Mouse (Mus musculus) right cerebral cortex, postnatal 36 days (tissue): Measurements from ENCODE around the gene Ccdc38.
"Not testable (repeated sequence)": the region's sequence is repeated elsewhere in the genome, so short reads cannot be mapped to it uniquely, and the experiment has no call there.

Experiments
- DNase-seq, 2 experiments: peaks; one replicate each; pipeline ENCODE4 v3.0.0; 2022; ENCODE audit warnings: low spot score in 2 of 2, mixed read lengths in 1 of 2

The Ccdc38 gene

DNA sequence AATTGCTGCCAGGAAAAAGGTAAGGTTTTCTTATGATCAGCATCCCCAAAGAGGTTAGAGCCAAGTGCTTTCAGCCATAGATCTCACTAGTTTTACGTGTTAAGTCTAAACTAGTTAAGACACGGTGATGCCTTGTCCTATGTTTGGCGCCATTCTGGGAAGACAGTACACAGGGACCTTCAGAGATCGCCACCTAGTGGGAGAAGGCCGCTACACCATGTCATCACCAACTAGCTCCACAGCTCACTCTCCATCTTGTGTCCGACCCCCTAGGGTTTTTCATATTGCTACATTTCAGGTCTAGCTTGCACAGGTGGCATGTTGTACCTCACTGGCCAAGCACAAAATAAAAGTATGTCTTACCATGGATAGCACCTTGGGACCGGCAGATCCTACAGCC, 8.6 kb downstream of the Ccdc38 start:
- DNase-seq: peak; percentile 30 to 41

DNA sequence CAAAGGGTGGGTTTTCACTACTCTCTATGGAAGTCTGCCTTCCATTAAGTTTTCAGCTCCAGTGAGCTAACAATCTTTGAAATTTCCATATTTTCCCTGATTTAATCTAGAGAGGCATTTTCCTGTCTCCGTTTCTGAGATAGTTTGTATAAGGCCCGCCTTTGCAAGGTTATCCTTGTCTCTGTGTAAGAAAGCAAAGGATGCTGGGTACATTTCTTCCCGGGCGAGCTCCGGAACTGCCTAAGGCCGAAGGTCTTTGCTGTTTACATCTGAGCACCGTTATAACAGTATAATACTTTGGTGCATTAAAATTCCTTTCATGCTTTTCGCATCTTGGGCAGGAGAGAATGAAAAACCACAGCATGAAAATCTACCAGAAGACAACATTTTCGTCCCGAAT, 9.4 kb downstream of the Ccdc38 start:
- DNase-seq: no peak

DNA sequence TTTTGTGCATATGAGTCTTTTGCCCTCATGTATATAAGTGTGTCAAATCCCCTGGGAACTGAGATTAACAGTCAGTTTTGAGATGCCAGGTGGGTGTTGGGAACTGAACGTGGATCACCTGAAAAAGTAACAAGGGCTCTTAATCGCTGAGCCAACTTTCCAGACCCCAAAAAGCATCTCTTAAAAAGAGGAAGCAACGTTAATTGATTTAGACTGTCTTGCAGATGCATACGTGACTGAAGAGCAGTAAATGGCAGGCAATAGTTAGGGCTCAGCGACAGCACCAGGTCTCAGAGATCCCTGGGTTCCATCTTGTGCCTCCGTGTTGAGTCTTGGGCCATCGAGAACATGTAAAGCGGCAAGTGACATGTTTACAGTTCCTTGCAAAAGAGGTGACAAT, 12.2 kb downstream of the Ccdc38 start:
- DNase-seq: no peak

DNA sequence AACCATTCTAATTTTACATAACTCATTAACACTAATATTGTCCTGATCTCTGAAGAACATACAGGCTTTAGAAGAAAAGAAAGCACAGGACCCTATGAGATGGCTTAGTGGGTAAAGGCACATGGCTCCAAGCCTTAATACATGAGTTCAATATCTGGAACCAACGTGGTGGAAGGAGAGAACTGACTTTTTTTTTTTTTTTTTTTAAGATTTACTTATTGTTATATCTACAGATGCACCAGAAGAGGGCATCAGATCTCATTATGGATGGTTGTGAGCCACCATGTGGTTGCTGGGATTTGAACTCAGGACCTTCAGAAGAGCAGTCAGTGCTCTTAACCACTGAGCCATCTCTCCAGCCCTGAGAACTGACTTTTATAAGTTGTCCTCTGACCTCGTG, 17.5 kb downstream of the Ccdc38 start:
- not testable (repeated sequence) for DNase-seq

DNA sequence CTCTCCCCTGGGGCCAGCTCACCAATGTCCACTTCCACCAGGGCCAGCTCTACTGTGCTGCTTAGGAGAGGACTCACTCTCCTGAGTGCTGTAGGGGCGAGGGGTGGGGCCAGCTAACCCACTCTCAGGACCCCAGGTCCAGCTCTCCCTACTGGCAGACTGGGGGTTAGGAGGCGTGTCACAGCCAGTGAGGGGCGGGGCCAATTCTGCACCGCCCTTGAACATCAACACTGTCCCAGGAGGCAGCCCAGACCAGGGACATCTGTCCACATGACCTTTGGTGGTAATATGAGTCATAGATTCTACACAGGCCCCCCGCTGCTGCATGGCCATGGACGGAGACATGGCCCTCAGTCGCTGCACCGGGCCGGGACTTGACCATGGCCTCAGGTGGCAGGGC, 19.4 kb downstream of the Ccdc38 start:
- no peak for DNase-seq

DNA sequence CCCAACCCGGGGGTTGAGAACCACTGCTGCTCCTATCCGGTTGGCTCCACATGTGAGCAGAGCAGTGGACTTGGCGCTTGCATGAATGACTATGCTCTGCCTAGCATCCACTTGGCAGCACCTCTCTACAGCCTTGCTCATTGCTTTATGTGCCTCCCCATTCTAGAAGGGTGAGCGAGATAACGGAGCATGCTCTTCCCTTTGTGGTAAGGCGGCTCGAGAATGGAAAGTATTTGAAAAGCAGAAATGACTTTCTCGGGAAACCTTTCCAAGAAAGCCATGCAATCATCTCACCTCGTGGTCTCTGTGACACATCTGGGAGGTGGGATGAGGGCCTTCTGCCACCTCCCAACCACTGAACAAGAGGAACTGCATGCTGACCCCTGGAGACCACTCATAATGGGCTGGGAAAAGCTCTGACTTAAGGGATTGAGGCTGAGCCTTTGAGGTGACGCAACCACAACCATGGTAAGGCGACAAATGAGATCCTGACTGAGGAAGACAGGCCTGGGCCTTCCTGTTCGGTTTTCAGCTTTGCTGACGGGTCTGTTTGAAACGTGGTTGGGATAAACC, 24.2 kb downstream of the Ccdc38 start:
- DNase-seq: no peak

DNA sequence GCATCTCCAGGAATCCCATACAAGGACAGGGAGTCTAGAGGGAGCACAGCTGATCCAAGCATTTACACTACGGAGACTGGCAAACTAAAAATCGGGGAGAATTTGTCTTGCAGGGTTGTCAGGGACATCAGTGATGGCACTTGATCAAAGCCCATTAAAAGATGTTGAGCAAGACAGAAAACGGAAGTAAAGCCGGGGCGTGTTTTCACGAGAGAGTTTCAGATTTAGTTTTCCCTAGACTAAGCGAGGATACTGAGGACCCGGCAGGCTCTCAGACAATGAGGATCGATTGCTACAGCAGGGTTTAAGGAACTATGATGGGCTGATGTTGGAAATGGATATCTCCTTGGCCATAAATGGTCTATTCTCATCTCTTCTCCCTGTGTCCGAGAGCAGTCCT, 26.6 kb downstream of the Ccdc38 start:
- DNase-seq: no peak

DNA sequence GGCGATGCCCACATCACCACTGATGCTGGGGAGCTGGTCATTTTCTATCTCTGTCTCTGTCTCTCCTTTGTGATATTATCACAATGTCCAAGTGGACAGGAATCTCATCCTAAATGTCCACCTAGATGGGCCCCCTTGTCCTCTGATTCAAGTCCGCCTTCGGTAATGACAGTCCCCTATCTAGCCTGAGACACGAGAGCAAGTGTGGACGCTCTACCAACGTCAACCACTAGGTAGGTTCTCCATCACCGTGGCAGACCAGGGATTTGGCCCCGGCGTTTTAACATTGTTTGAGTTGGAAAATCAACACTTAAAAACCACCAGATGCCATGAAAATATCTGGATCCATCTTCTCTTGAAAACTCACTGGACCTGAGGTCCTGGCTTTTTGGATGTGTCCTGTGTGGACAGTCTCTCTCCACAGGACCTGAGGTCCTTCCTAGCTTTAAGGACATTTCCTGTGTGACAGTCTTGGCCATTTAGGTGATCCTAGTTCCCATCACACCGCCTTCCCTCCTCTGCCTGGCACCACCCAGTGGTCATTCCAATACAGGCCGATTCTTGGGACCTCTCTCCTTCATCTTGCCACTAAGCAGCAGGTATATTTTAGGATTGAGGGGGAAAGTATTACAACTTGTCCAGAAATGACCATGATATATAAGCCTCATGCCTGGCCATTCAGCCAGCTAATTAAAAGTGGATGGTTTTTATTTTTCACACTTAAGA, 27.6 kb downstream of the Ccdc38 start:
- no peak for DNase-seq

DNA sequence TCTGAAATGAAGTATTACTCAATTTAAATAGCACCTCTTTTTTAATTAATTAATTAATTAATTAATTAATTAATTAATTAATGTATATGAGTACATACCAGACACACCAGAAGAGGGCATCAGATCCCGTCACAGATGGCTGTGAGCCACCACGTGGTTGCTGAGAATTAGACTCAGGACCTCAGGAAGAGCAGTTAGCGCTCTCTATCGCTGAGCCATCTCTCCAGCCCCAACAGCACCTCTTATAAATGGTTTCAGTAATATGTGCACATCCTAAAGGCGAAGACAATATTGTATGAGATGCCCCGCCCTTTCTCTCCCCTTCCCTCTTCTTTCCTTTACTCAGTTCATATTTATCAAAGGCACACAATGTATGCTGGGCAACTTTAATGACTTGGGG, 28.2 kb downstream of the Ccdc38 start:
- DNase-seq: no peak

DNA sequence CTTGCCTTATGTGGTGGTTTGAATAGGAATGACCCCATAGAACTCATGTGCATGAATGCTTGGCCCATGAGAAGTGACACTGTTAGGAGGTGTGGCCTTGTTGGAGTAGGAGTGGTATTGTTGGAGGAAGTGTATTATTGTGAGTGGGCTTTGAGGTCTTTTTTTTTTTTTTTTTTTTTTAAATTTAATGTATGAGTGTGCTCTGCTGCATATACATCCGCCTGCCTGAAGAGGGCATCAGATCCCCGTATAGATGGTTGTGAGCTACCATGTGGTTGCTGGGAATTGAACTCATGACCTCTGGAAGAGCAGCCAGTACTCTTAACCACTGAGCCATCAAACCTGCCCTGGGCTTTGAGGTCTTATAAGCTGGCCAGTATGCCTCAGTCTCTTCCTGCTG, 31.8 kb downstream of the Ccdc38 start:
- DNase-seq: no peak

DNA sequence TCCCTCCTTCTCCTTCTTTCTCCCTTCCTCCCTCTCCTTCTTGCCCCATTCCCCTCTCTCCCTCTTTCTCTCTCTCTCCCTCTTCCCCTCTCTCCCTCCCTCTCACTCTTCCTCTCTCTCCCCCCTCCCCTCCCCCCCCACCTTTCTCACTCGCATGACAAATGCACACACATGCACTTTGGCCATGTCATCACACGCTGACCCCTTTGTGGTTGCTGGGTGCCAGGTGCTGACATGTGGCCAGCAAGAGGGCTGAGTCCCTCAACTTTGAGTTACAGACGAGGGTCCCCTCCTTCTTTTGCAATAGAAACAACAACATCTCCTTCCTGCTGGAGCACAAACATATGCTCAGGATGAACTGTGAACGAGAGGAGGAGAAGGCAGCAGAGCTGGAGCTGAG, 34.5 kb downstream of the Ccdc38 start:
- DNase-seq: no peak

DNA sequence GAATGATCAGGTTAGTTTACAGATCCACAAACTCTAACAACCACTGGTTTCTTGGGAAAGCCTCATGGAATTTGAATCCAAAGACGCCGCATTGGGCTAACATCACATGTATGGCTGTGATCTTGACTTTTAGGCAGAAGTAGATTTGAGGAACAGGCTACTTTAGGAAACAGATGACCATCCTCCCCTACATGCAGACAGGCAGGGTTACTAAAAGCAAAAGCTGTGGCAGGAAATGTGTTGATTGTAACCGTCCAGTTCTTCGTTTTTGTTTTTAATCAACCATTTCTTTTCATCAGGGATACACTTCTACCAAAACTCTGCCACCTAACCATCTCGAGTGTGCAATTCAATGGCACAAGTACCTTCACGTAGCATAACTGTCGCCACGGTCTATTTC, 35.5 kb downstream of the Ccdc38 start:
- DNase-seq: no peak

DNA sequence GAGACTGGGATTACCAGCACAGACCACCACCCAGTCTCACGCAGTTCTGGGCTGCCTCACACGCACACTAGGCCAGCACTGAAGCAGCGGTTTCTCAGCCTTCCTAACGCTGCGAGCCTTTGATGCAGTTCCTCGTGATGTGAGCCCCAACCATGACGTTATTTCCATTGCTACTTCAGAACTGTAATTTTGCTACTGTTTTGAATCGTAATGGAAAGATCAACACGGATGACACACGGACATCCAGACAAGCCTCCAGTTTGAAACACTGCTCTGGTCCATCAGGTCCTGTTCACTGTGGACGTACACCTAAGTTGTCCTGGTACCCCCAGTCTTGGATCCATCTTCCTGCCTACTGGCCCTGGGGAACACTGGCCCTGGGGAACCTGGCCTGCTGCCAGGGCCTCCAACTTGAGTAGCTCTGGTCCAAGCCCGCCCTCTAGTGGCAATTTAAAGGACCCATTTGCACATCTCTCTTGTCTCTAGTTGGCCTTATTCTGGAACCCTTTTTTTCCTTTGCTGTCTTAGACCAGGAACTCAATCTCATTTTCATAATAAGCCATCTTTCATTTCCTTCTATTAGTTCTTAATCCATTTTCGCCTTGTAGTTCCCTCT, 36.9 kb downstream of the Ccdc38 start:
- peak; percentile 58 to 64 for DNase-seq

DNA sequence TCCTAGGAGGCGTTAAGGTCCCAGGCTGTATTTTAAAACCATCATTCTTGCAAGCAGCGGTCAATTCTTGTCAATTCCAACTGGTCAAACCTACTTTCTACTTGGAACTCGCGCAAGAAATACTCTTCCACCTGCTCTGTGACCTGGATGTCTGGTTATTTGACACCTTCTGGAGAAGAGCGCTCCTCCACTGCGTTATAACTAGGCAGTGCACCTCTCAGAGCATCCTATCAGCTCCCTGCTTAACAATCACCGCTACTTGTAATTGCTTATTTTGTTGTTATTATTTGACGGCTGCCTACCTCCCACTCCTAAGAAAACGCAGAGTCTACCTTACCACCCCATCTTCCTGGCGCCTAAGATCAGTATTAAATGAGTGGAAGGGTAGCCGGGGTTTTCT, 48.4 kb downstream of the Ccdc38 start:
- no peak for DNase-seq

DNA sequence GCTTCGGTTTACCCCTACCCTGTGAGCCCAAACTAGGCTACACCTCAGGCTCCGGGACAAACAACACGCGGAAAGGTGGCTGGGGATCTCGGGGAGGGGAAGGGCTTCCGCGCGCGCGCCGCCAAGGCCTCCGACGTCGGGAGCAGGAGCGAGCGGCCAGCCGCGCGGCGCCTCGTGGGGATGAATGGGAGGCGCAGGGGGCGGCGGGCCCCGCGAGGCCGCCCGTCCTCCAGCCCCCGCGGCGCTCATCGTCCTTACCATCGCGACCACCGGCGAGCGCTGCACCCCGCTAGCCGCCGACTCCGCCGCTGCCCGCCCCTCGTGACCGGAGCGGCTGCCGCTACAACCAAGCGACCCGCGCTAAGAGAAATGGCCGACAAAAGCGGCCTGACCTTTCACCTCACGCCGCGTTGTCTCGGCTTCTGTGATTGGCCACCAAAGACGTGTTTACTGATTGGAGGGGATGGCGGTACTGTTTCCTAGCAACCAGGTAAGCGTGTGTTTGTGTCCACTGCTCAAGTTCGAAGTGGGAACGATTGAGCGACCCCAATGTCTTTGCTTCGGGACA, 48.9 kb downstream of the Ccdc38 start, which contains the start of gene Snrpf:
Gene Snrpf, minus strand, starts transcription at position 426 of the 568 bp plus-strand sequence.
- peak; percentile 86 to 90 for DNase-seq

DNA sequence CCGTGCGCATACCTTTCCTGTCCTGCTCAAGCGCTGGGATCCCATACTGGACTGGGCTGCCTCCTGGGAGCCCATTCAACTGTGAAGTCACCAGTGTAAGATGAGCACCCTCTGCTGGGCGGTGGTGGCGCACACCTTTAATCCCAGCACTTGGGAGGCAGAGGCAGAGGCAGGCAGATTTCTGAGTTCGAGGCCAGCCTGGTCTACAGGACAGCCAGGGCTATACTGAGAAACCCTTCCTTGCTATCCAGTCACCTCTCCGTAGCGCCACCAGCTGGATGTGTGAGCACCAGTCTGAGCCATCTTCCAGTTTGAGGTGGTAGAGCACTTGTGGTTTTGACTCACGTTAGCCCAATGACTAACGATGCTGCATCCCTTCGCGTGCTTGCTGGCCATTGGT, 52.0 kb downstream of the Ccdc38 start:
- DNase-seq: no peak

DNA sequence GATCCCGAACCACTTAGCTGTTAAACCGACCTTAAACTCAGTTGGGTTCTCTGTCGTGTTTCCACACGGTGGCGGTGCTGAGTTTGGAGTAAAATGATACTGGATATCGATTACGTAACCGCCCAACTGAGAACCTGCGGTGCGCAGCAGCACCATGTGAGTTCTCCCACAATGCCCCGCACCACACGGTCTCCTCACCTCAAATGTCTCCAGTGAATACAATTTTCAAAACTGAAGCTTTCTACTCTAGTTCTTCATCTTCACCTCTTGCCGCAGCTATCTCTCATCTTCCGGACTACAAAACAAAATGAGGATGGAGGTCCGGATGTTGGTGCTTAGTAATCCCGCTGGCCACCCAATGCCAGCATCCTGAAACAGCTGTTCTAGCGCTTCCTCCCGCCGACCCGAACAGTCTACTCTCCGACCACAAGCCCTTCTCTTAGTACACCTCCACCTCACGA, 53.6 kb downstream of the Ccdc38 start:
- DNase-seq: peak; percentile 81 to 84

DNA sequence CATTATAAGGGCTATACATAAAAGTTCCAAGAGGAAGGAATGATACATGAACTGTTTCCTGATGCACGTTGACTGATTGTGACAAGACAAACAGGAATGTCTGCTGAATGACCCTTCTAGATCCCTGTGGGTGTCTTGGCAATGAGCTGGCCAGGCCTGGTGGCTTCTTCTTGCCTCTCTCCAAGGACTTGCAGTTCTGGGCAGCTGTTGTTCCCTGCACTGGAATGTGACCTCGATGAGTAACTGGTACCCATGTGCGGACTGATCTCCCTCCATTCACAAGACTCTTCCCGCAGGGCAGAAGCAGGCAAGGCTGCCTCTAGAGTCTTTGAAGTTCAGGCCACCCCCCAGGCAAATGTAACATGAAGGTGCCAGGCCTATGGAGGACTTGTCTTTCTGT, 55.4 kb downstream of the Ccdc38 start:
- DNase-seq: no peak

DNA sequence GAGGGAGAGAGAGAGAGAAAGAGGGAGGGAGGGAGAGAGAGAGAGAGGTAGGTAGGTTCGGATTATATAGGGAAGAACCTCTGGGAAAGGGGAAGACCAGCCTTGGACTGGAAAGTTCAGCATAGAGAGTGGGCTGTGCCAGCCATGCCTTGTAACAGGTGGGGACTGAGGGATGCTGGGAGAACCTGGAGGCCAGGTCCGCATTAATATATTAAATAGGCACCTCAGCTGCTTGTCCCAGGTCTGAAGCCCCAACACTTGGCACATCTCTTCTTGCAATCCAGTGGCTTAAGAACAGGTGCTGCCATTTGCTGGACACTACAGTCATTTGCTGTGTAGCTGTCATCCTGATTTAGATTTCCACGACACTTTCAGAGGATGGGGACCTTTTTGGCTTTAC, 56.2 kb downstream of the Ccdc38 start:
- DNase-seq: no peak

DNA sequence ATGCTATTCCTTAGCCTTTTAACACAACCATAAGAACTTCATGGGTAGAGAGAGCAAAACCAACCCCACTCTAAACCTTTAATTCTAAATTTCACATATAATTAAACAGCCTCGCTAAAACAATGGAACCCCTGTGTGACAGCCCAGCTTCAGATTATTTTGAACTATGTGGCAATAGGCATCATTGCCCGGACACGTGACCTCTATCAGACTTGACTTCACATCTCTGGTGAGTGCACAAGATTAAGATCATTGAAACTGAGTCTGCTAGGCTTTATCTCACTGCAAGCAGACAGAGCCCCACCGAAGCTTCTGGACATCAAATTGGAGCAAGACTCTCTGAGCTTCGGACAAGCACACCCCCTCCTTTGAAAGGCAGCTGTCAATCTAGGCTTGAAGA, 61.9 kb downstream of the Ccdc38 start:
- DNase-seq: no peak

DNA sequence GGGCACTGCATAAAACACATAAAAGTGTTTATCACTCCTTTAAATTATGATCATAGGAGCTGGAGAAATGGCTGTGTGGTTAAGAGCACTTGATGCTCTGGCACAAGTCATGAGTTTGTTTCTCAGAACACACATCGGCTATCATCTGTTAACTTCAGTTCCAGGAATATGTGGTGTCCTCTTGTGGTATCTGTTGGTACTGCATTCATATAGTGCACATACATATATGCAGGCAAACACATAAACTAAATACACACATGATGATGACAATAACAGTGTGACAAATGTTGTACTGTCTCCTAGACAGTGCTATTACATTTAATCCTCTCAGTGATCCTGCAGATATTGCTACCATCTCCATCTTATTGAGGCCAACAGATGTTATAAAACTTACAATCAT, 62.8 kb downstream of the Ccdc38 start:
- no peak for DNase-seq

DNA sequence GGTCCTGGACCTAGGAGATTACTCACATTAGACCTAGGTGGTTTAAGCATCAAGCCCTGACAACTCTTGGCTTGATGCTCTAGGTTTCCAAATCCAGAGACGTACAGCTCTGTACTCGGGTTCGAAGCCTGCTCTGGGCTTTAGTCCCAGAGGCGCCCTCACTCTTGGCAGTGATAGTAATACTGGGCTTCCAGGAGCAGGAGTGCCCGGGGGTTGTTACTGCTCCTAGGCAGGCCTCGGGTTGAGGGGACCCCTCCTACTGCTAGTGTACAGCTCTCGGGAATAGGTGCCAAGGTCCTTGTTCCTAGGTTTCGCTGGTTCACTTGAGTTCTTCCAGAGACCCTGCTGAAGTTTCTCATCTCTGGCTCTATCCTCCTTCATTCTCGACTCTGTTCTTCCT, 65.9 kb downstream of the Ccdc38 start:
- DNase-seq: no peak

DNA sequence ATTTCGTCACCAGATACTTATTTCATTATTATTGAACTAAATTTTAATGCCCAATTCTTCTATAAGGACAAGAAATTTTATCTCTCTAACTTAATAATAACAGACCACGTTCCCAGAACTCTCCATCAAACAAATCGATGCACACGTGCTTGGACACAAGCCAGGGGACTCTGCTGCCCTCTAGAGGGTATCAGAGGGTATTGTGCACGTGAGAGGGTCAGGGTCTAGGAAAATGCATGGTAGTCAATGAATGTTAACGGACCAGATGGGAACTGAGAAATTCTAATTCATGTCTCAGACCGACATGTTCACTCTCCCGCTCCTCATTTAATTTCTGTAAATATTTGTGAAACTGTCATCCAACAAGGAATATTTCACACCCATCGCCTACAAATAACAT, 67.6 kb downstream of the Ccdc38 start:
- DNase-seq: no peak
